Mouse (Mus musculus): ENCODE data around the gene Tgif1. TPM values are rescaled to one million over a fixed set of nuclear protein-coding genes. Genes with fewer than 3 reads are reported as not detected.

The Tgif1 gene
- polyA plus RNA-seq, 1 experiment from 2014 or later, result 10.9 TPM

DNA sequence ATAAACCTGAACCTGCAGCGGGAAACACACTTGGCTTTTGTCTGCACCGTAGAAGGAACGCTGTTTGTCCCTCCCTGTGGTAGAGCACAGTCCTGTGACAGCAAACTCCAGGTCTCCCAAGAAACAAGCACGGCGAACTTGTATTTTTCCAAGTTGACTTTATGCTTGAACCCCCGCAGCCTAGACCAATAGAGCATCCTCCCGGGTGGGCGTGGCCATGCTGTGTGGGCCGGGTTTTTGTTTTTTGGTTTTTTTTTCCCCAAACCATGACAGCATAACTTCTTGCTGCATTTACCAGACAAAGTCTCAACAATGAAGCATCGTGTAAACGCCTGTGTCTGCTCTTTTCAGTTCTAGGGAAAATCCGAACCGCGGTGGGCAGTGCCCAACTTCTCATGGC is 44.5 kb downstream of the Tgif1 start:
- ATAC-seq (ENCODE audit: low read depth), result no peak
- no peaks in the 10 kb centered on the region for H3K9me3 ChIP-seq (ENCODE audit: control insufficient read depth, low read length)
- H3K27me3 ChIP-seq (ENCODE audit: control insufficient read depth, insufficient read depth, low read length), result no peaks in the 10 kb centered on the region
- no peak overlapping the region for H3K9ac ChIP-seq (replicated peaks; ENCODE audit: low read depth, low read length)
- WGBS, result 31% methylated on average over 14 of the region's 14 CpGs
- no peak overlapping the region for H3K27ac ChIP-seq (ENCODE audit: low read depth, low read length)
- H3K36me3 ChIP-seq (ENCODE audit: control insufficient read depth, insufficient read depth, low read length), result no peaks in the 10 kb centered on the region
- no peaks in the 10 kb centered on the region for H3K4me1 ChIP-seq (ENCODE audit: control insufficient read depth, insufficient read depth, low read length)
- H3K4me2 ChIP-seq (ENCODE audit: low read depth, low read length), result no peak overlapping the region
- no peak overlapping the region for H3K4me3 ChIP-seq (ENCODE audit: low read depth, low read length)

DNA sequence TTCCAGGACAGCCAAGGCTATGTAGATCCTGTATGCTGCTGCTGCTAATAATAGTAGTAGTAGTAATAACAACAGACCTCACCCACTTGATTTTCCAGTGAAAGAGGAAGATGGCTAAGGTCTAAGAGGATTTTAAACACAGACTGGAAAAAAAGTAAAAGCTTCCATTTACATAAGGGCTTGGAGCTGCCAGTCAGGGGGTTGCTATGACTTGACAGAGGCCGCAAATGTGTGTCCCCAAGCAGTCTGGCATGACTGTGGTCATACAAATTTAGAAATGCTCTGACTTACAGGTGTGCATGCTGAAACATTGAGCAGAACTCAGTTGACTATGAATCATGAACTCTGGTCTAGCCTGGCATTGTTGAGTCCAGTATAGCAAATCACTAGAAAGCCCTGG is 45.5 kb downstream of the Tgif1 start:
- H3K27ac ChIP-seq (ENCODE audit: low read depth, low read length), result no peak overlapping the region
- 90% methylated on average over 1 of the region's 1 CpGs for WGBS
- ATAC-seq (ENCODE audit: low read depth), result no peak

DNA sequence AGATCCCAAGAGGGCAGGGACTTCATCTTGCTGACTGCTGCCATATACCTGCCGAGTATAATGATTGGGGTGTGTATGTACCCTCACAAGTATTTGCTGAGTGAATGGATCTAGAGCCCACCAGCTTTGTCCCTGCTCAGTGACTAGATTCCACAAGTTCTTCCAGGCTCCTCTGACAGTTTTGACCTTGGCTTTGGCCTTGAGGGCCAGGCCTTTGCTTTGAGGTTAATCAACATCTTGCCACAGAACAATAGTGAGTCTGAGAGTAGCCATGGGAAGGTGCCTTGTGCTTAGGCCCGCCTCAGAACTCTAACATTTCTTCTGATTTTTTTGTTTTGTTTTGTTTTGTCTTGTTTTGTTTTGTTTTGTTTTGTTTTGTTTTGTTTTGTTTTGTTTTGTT is 46.7 kb downstream of the Tgif1 start:
- no peaks in the 10 kb centered on the region for H3K4me1 ChIP-seq (ENCODE audit: control insufficient read depth, insufficient read depth, low read length)
- no peaks in the 10 kb centered on the region for H3K9me3 ChIP-seq (ENCODE audit: control insufficient read depth, low read length)
- no peak overlapping the region for H3K27ac ChIP-seq (ENCODE audit: low read depth, low read length)
- no peak overlapping the region for H3K9ac ChIP-seq (replicated peaks; ENCODE audit: low read depth, low read length)
- ATAC-seq (ENCODE audit: low read depth), result no peak
- 88% methylated on average over 2 of the region's 2 CpGs for WGBS
- H3K36me3 ChIP-seq (ENCODE audit: control insufficient read depth, insufficient read depth, low read length), result no peaks in the 10 kb centered on the region
- H3K4me3 ChIP-seq (ENCODE audit: low read depth, low read length), result no peak overlapping the region
- no peaks in the 10 kb centered on the region for H3K27me3 ChIP-seq (ENCODE audit: control insufficient read depth, insufficient read depth, low read length)
- no peak overlapping the region for H3K4me2 ChIP-seq (ENCODE audit: low read depth, low read length)

More for the DNA sequence above, 45.5 kb downstream of the Tgif1 start:
- no peaks in the 10 kb centered on the region for H3K4me1 ChIP-seq (ENCODE audit: control insufficient read depth, insufficient read depth, low read length)
- H3K36me3 ChIP-seq (ENCODE audit: control insufficient read depth, insufficient read depth, low read length), result no peaks in the 10 kb centered on the region
- no peak overlapping the region for H3K4me2 ChIP-seq (ENCODE audit: low read depth, low read length)
- H3K9ac ChIP-seq (replicated peaks; ENCODE audit: low read depth, low read length), result no peak overlapping the region
- no peaks in the 10 kb centered on the region for H3K9me3 ChIP-seq (ENCODE audit: control insufficient read depth, low read length)
- H3K4me3 ChIP-seq (ENCODE audit: low read depth, low read length), result no peak overlapping the region
- no peaks in the 10 kb centered on the region for H3K27me3 ChIP-seq (ENCODE audit: control insufficient read depth, insufficient read depth, low read length)

DNA sequence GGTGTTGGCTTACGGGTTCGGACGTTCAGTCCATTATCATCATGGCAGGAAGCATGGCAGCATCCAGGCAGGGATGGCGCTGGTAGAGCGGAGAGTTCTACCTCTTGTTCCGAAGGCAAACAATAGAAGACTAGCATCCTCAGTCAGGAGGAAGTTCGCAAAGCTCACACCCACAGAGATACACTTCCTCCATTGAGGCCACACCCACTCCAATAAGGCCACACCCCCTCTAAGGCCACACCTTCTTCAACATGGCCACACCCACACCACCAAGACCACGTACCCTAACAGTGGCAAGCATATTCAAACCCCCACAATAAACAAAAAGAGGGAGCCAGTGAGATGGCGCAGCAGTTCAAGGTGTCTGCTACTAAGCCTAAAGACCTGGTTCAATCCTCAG is 47.5 kb downstream of the Tgif1 start:
- Histone ChIP-seq H3K36me3 (ENCODE audit: control insufficient read depth, insufficient read depth, low read length) (no peaks in the 10 kb centered on the region), H3K4me3 (ENCODE audit: low read depth, low read length) (no peak overlapping the region), H3K9me3 (ENCODE audit: control insufficient read depth, low read length) (no peaks in the 10 kb centered on the region), H3K9ac (replicated peaks; ENCODE audit: low read depth, low read length) (no peak overlapping the region), H3K27ac (ENCODE audit: low read depth, low read length) (no peak overlapping the region), H3K4me2 (ENCODE audit: low read depth, low read length) (no peak overlapping the region), H3K4me1 (ENCODE audit: control insufficient read depth, insufficient read depth, low read length) (no peaks in the 10 kb centered on the region), H3K27me3 (ENCODE audit: control insufficient read depth, insufficient read depth, low read length) (no peaks in the 10 kb centered on the region)
- 97% methylated on average over 9 of the region's 9 CpGs for WGBS
- no peak for ATAC-seq (ENCODE audit: low read depth)

DNA sequence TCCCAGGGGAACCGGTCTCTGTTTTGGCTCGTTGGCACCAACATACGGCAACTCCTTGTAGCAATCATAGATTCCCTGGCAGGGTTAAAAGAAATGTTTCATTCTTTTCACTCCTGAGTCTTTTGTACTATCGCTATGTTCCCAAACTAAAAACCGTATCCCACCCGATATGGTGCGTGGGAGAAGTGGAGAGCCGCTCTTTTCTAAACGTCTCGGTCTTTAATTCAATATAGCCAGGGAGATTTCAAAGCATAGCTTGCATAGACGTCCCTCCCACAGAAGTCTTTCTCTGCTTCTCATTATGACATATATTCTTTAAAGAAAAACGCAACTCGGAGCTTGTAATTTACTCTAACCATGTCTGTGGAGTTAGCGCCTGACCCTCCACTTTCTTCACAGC is 51.3 kb downstream of the Tgif1 start:
- ATAC-seq (ENCODE audit: low read depth), result no peak

DNA sequence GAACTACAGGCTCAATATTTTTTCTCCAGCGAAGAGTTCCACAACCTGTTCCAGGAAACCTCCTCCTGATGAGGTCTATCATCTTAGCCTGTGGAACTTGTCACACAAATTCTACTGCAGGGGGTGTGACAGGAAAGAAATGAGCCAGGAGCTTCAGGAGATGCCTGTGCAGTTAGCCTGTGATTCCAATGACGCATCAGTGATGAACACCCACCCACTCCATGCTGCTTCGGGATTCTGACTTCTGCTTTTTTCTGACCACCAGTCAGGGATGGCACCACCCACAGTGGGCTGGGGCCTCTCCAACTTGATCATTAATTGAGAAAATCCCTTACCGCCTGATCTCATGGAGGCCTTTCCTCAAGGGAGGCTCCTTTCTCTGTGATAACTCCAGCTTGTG is 54.1 kb downstream of the Tgif1 start:
- H3K4me1 ChIP-seq (ENCODE audit: control insufficient read depth, insufficient read depth, low read length), result no peaks in the 10 kb centered on the region
- H3K27me3 ChIP-seq (ENCODE audit: control insufficient read depth, insufficient read depth, low read length), result no peaks in the 10 kb centered on the region
- H3K27ac ChIP-seq (ENCODE audit: low read depth, low read length), result no peak overlapping the region
- no peaks in the 10 kb centered on the region for H3K9me3 ChIP-seq (ENCODE audit: control insufficient read depth, low read length)
- no peak overlapping the region for H3K4me3 ChIP-seq (ENCODE audit: low read depth, low read length)
- H3K36me3 ChIP-seq (ENCODE audit: control insufficient read depth, insufficient read depth, low read length), result no peaks in the 10 kb centered on the region
- ATAC-seq (ENCODE audit: low read depth), result no peak
- 81% methylated on average over 4 of the region's 4 CpGs for WGBS
- H3K9ac ChIP-seq (replicated peaks; ENCODE audit: low read depth, low read length), result no peak overlapping the region
- no peak overlapping the region for H3K4me2 ChIP-seq (ENCODE audit: low read depth, low read length)

More for the DNA sequence above, 51.3 kb downstream of the Tgif1 start:
- 84% methylated on average over 14 of the region's 14 CpGs for WGBS
- no peak overlapping the region for H3K4me3 ChIP-seq (ENCODE audit: low read depth, low read length)
- H3K4me1 ChIP-seq (ENCODE audit: control insufficient read depth, insufficient read depth, low read length), result no peaks in the 10 kb centered on the region
- no peaks in the 10 kb centered on the region for H3K36me3 ChIP-seq (ENCODE audit: control insufficient read depth, insufficient read depth, low read length)
- no peak overlapping the region for H3K4me2 ChIP-seq (ENCODE audit: low read depth, low read length)
- no peaks in the 10 kb centered on the region for H3K9me3 ChIP-seq (ENCODE audit: control insufficient read depth, low read length)
- no peak overlapping the region for H3K9ac ChIP-seq (replicated peaks; ENCODE audit: low read depth, low read length)
- no peak overlapping the region for H3K27ac ChIP-seq (ENCODE audit: low read depth, low read length)
- H3K27me3 ChIP-seq (ENCODE audit: control insufficient read depth, insufficient read depth, low read length), result no peaks in the 10 kb centered on the region

DNA sequence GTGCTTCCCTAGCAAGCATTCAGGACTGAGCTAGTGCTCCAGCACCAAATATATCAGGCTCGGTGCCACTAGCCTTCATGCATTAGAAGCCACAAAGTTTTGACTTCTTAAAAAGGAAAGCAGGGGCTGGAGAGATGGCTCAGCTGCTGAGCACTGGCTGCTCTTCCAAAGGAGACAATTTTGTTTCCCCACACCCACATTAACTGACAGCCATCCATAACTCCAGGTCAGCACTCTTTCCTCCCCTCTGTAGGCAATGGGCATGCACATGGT is 55.6 kb downstream of the Tgif1 start:
- no peak overlapping the region for H3K27ac ChIP-seq (ENCODE audit: low read depth, low read length)
- H3K27me3 ChIP-seq (ENCODE audit: control insufficient read depth, insufficient read depth, low read length), result no peaks in the 10 kb centered on the region
- H3K9me3 ChIP-seq (ENCODE audit: control insufficient read depth, low read length), result no peaks in the 10 kb centered on the region
- no peak overlapping the region for H3K4me3 ChIP-seq (ENCODE audit: low read depth, low read length)
- H3K4me1 ChIP-seq (ENCODE audit: control insufficient read depth, insufficient read depth, low read length), result no peaks in the 10 kb centered on the region
- no peak for ATAC-seq (ENCODE audit: low read depth)
- no peak overlapping the region for H3K9ac ChIP-seq (replicated peaks; ENCODE audit: low read depth, low read length)
- H3K36me3 ChIP-seq (ENCODE audit: control insufficient read depth, insufficient read depth, low read length), result no peaks in the 10 kb centered on the region
- 75% methylated on average over 1 of the region's 1 CpGs for WGBS
- H3K4me2 ChIP-seq (ENCODE audit: low read depth, low read length), result no peak overlapping the region

DNA sequence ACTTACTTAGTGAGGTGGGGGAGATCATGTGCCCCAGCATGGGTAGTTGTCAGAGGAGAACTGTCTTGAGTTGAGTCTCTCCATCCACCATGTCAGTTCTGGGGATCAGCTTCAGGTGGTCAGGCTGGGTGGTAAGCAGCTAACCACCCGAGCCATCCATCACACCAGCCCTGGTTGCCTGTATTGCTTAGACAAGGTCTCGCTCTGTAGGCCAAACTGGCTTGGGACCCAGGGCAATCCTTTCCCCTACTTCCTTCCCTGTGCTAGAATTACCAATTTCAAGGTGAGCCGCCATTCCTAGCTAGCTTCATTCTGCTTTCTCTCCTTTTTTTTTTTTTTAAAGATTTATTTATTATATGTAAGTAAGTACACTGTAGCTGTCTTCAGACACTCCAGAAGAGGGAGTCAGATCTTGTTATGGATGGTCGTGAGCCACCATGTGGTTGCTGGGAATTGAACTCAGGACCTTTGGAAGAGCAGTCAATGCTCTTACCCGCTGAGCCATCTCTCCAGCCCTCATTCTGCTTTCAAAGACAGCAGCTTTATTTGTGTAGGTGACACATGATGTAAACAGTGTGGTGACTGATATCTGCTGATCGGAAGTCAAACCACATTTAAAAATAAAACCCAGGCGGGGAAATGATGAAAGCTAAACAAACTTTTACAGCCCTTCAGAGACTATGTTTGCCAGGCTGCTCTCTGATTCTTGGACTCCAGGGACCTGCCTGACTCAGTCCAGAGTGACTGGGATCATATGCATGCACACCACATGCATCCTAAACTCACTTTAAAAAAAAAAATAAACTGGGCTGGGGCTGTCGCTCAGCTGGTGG is 56.2 kb downstream of the Tgif1 start:
- no peak overlapping the region for H3K4me3 ChIP-seq (ENCODE audit: low read depth, low read length)
- 81% methylated on average over 8 of the region's 8 CpGs for WGBS
- no peaks in the 10 kb centered on the region for H3K27me3 ChIP-seq (ENCODE audit: control insufficient read depth, insufficient read depth, low read length)
- H3K36me3 ChIP-seq (ENCODE audit: control insufficient read depth, insufficient read depth, low read length), result no peaks in the 10 kb centered on the region
- no peak overlapping the region for H3K9ac ChIP-seq (replicated peaks; ENCODE audit: low read depth, low read length)
- ATAC-seq (ENCODE audit: low read depth), result no peak
- no peaks in the 10 kb centered on the region for H3K9me3 ChIP-seq (ENCODE audit: control insufficient read depth, low read length)
- no peak overlapping the region for H3K4me2 ChIP-seq (ENCODE audit: low read depth, low read length)
- H3K4me1 ChIP-seq (ENCODE audit: control insufficient read depth, insufficient read depth, low read length), result no peaks in the 10 kb centered on the region
- no peak overlapping the region for H3K27ac ChIP-seq (ENCODE audit: low read depth, low read length)

DNA sequence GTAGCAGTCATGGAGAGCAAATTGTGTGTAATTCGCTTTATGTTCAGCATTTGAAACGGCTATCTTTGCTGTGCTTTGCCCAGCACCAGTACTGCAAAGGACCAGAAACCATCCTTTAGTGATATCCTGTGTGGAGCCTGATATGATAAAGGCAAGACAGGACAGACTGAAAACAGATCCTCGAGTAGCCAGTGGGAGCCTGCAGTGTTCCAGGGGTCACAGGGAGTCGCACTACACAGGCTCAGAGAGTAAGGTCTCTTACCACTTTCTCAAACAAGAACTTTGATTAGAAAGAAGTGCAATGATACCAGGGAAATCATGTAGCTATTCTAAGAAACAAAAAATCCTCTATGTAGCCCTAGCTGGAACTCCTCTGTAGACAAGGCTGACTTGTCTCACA is 58.1 kb downstream of the Tgif1 start:
- H3K36me3 ChIP-seq (ENCODE audit: control insufficient read depth, insufficient read depth, low read length), result no peaks in the 10 kb centered on the region
- H3K9me3 ChIP-seq (ENCODE audit: control insufficient read depth, low read length), result no peaks in the 10 kb centered on the region
- H3K9ac ChIP-seq (replicated peaks; ENCODE audit: low read depth, low read length), result no peak overlapping the region
- 78% methylated on average over 4 of the region's 4 CpGs for WGBS
- no peak overlapping the region for H3K4me3 ChIP-seq (ENCODE audit: low read depth, low read length)
- no peak overlapping the region for H3K4me2 ChIP-seq (ENCODE audit: low read depth, low read length)
- no peak for ATAC-seq (ENCODE audit: low read depth)
- no peak overlapping the region for H3K27ac ChIP-seq (ENCODE audit: low read depth, low read length)
- no peaks in the 10 kb centered on the region for H3K4me1 ChIP-seq (ENCODE audit: control insufficient read depth, insufficient read depth, low read length)
- H3K27me3 ChIP-seq (ENCODE audit: control insufficient read depth, insufficient read depth, low read length), result no peaks in the 10 kb centered on the region
